Mouse (Mus musculus) kidney, embryonic 16.5 days (tissue): ENCODE measurements at regions not wholly inside any gene's neighbourhood (a gene's known extent, or its start where the extent isn't known, plus 50 kb on each side); places are given as distances from the start of the nearest gene placed in this dataset.
"Not testable (repeated sequence)": the region's sequence is repeated elsewhere in the genome, so short reads cannot be mapped to it uniquely, and the experiment has no call there.

ENCODE experiments used
- ATAC-seq: fragments of 200-750 bp; cut with Nextera tagmentation; 2 replicates; pipeline ENCODE4 v1.8.0; 2017; ENCODE audit warnings: moderate TSS enrichment; ENCODE audit not compliant: low FRiP score, low TSS enrichment
- H3K27ac ChIP-seq: fragments of 300-500 bp; sonication (generic); 2 replicates; pipeline ENCODE4 v1.5.1; 2014; ENCODE audit warnings: low read length
- H3K27me3 ChIP-seq: fragments of 300-500 bp; sonication (generic); 2 replicates; pipeline ENCODE4 v1.6.1; 2014; ENCODE audit warnings: low read length, control low read depth, mixed read lengths; ENCODE audit not compliant: insufficient read depth
- H3K36me3 ChIP-seq: fragments of 300-500 bp; sonication (generic); 2 replicates; pipeline ENCODE4 v1.6.1; 2014; ENCODE audit warnings: low read length, control low read depth, mixed read lengths; ENCODE audit not compliant: insufficient read depth
- H3K4me1 ChIP-seq: fragments of 300-500 bp; sonication (generic); 2 replicates; pipeline ENCODE4 v1.6.1; 2014; ENCODE audit warnings: low read length, control low read depth, mixed read lengths; ENCODE audit not compliant: insufficient read depth
- H3K4me2 ChIP-seq: fragments of 300-500 bp; sonication (generic); replicated peaks from 2 replicates; pipeline ENCODE4 v1.6.1; 2014; ENCODE audit warnings: low read depth, low read length
- H3K4me3 ChIP-seq: fragments of 300-500 bp; sonication (generic); 2 replicates; pipeline ENCODE4 v1.5.1; 2014; ENCODE audit warnings: mild to moderate bottlenecking, low read length
- H3K9ac ChIP-seq: fragments of 300-500 bp; sonication (generic); replicated peaks from 2 replicates; pipeline ENCODE4 v1.6.1; 2014; ENCODE audit warnings: low read length
- H3K9me3 ChIP-seq: fragments of 300-500 bp; sonication (generic); 2 replicates; pipeline ENCODE4 v1.6.1; 2016; ENCODE audit warnings: low read length, control low read depth
- WGBS: fragments of 180-500 bp; shearing (Covaris S2); extraction: QIAGEN DNeasy Blood & Tissue Kit; methylation state at CpG from one replicate; pipeline ENCODE4 v1.1.7; 2014; 5-methylcytosine and 5-hydroxymethylcytosine counted together

- no peak overlapping the region for H3K9ac ChIP-seq
- H3K27me3 ChIP-seq = no peaks in the 10 kb centered on the region; the same call in 1 of the 2 replicates
- ATAC-seq = no peak
- no peak overlapping the region for H3K4me2 ChIP-seq
- H3K27ac ChIP-seq = no peak overlapping the region
- 68% methylated on average over 7 of the region's 7 CpGs for WGBS
- H3K4me3 ChIP-seq = no peak overlapping the region
- H3K4me1 ChIP-seq = 0 out of 2 replicates have a peak, but pooled peaks cover under 1% of the 10 kb centered on the region
- H3K36me3 ChIP-seq = no peaks in the 10 kb centered on the region
- H3K9me3 ChIP-seq = no peaks in the 10 kb centered on the region
Observed at GRCm38 (mm10) chr8:78073821-78074220, 139.3 kb upstream of the Ttc29 start.

- Histone ChIP-seq H3K4me1 (no peaks in the 10 kb centered on the region), H3K4me2 (no peak overlapping the region), H3K27ac (no peak overlapping the region), H3K4me3 (no peak overlapping the region), H3K9ac (no peak overlapping the region), H3K36me3 (no peaks in the 10 kb centered on the region), H3K9me3 (no peaks in the 10 kb centered on the region), H3K27me3 (no peaks in the 10 kb centered on the region; the same call in 1 of the 2 replicates)
- peak; percentile 84 for ATAC-seq
- 28% methylated on average over 4 of the region's 4 CpGs for WGBS
Observed at GRCm38 (mm10) chr8:78077122-78077521, 136.0 kb upstream of the Ttc29 start.

GRCm38 (mm10) chr8:78081395-78081794 is 131.7 kb upstream of the Ttc29 start:
- not testable (repeated sequence) for H3K36me3 ChIP-seq, ATAC-seq, H3K4me2 ChIP-seq, H3K27ac ChIP-seq, H3K27me3 ChIP-seq, H3K9me3 ChIP-seq, H3K4me3 ChIP-seq, H3K4me1 ChIP-seq, H3K9ac ChIP-seq
- 70% methylated on average over 7 of the region's 7 CpGs for WGBS

- Histone ChIP-seq H3K27ac (no peak overlapping the region), H3K9me3 (no peaks in the 10 kb centered on the region), H3K4me1 (no peaks in the 10 kb centered on the region), H3K4me3 (no peak overlapping the region), H3K4me2 (no peak overlapping the region), H3K36me3 (no peaks in the 10 kb centered on the region), H3K27me3 (no peaks in the 10 kb centered on the region), H3K9ac (no peak overlapping the region)
- 66% methylated on average over 2 of the region's 2 CpGs for WGBS
- no peak for ATAC-seq
Observed at GRCm38 (mm10) chr8:78083012-78083411, 130.1 kb upstream of the Ttc29 start.

GRCm38 (mm10) chr8:78086361-78086760 is 126.7 kb upstream of the Ttc29 start:
- 92% methylated on average over 3 of the region's 3 CpGs for WGBS
- H3K4me1 ChIP-seq = no peaks in the 10 kb centered on the region
- no peak for ATAC-seq
- H3K27me3 ChIP-seq = no peaks in the 10 kb centered on the region
- no peaks in the 10 kb centered on the region for H3K36me3 ChIP-seq
- no peak overlapping the region for H3K4me3 ChIP-seq
- H3K9me3 ChIP-seq = no peaks in the 10 kb centered on the region
- H3K4me2 ChIP-seq = no peak overlapping the region
- no peak overlapping the region for H3K27ac ChIP-seq
- H3K9ac ChIP-seq = no peak overlapping the region

GRCm38 (mm10) chr8:78090382-78091122 is 122.5 kb upstream of the Ttc29 start:
- Histone ChIP-seq H3K4me1 (no peaks in the 10 kb centered on the region), H3K27ac (no peak overlapping the region), H3K27me3 (no peaks in the 10 kb centered on the region), H3K9me3 (no peaks in the 10 kb centered on the region), H3K4me2 (no peak overlapping the region), H3K36me3 (no peaks in the 10 kb centered on the region), H3K9ac (no peak overlapping the region), H3K4me3 (no peak overlapping the region)
- no peak for ATAC-seq
- 86% methylated on average over 9 of the region's 9 CpGs for WGBS

GRCm38 (mm10) chr8:78096383-78096782 is 116.7 kb upstream of the Ttc29 start:
- H3K4me1 ChIP-seq = no peaks in the 10 kb centered on the region
- no peaks in the 10 kb centered on the region for H3K36me3 ChIP-seq
- H3K27ac ChIP-seq = no peak overlapping the region
- H3K4me3 ChIP-seq = no peak overlapping the region
- ATAC-seq = no peak
- H3K9ac ChIP-seq = no peak overlapping the region
- H3K27me3 ChIP-seq = no peaks in the 10 kb centered on the region
- no peaks in the 10 kb centered on the region for H3K9me3 ChIP-seq
- 72% methylated on average over 5 of the region's 5 CpGs for WGBS
- no peak overlapping the region for H3K4me2 ChIP-seq

GRCm38 (mm10) chr8:78098191-78098745 is 114.8 kb upstream of the Ttc29 start:
- Histone ChIP-seq H3K36me3 (no peaks in the 10 kb centered on the region), H3K4me3 (no peak overlapping the region), H3K9ac (no peak overlapping the region), H3K4me2 (no peak overlapping the region), H3K27me3 (no peaks in the 10 kb centered on the region), H3K4me1 (no peaks in the 10 kb centered on the region), H3K27ac (no peak overlapping the region), H3K9me3 (no peaks in the 10 kb centered on the region)
- WGBS = 41% methylated on average over 6 of the region's 6 CpGs
- ATAC-seq = no peak

- H3K27ac ChIP-seq = no peak overlapping the region
- H3K9ac ChIP-seq = no peak overlapping the region
- no peak for ATAC-seq
- H3K27me3 ChIP-seq = no peaks in the 10 kb centered on the region
- H3K4me3 ChIP-seq = no peak overlapping the region
- no peak overlapping the region for H3K4me2 ChIP-seq
- no peaks in the 10 kb centered on the region for H3K9me3 ChIP-seq
- 66% methylated on average over 3 of the region's 3 CpGs for WGBS
- H3K4me1 ChIP-seq = no peaks in the 10 kb centered on the region
- no peaks in the 10 kb centered on the region for H3K36me3 ChIP-seq
Observed at GRCm38 (mm10) chr8:78099091-78099490, 114.0 kb upstream of the Ttc29 start.

- Histone ChIP-seq H3K9me3 (no peaks in the 10 kb centered on the region), H3K36me3 (no peaks in the 10 kb centered on the region), H3K4me1 (no peaks in the 10 kb centered on the region), H3K4me2 (no peak overlapping the region), H3K4me3 (no peak overlapping the region), H3K9ac (no peak overlapping the region), H3K27ac (no peak overlapping the region), H3K27me3 (no peaks in the 10 kb centered on the region)
- WGBS = 54% methylated on average over 7 of the region's 7 CpGs
- no peak for ATAC-seq
Observed at GRCm38 (mm10) chr8:78107339-78107738, 105.8 kb upstream of the Ttc29 start.
